Mouse (Mus musculus) stomach, embryonic 16.5 days (tissue): Measurements from ENCODE around the gene Gm17949. TPM values are rescaled to one million over a fixed set of nuclear protein-coding genes. Genes with fewer than 3 reads are reported as not detected.

Source experiments
- ATAC-seq: fragments of 200-750 bp; cut with Nextera tagmentation; 2 replicates; pipeline ENCODE4 v1.8.0; 2017; ENCODE audit warnings: moderate number of reproducible peaks, moderate TSS enrichment; ENCODE audit not compliant: insufficient read depth, low FRiP score
- H3K27ac ChIP-seq: fragments of 300-500 bp; sonication (generic); 2 replicates; pipeline ENCODE4 v1.5.1; 2014; ENCODE audit warnings: low read length
- H3K27me3 ChIP-seq: fragments of 300-500 bp; sonication (generic); 2 replicates; pipeline ENCODE4 v1.6.1; 2014; ENCODE audit warnings: low read length, control low read depth, mixed read lengths; ENCODE audit not compliant: control insufficient read depth, insufficient read depth
- H3K36me3 ChIP-seq: fragments of 300-500 bp; sonication (generic); 2 replicates; pipeline ENCODE4 v1.6.1; 2014; ENCODE audit warnings: low read length; ENCODE audit not compliant: control insufficient read depth, insufficient read depth
- H3K4me1 ChIP-seq: fragments of 300-500 bp; sonication (generic); 2 replicates; pipeline ENCODE4 v1.6.1; 2014; ENCODE audit warnings: low read length, control low read depth, mixed read lengths; ENCODE audit not compliant: control insufficient read depth, insufficient read depth
- H3K4me2 ChIP-seq: fragments of 300-500 bp; sonication (generic); 2 replicates; pipeline ENCODE4 v1.6.1; 2014; ENCODE audit warnings: low read depth, low read length, mixed read lengths
- H3K4me3 ChIP-seq: fragments of 300-500 bp; sonication (generic); replicated peaks from 2 replicates; pipeline ENCODE4 v1.5.1; 2014; ENCODE audit warnings: mild to moderate bottlenecking, low read length
- H3K9ac ChIP-seq: fragments of 300-500 bp; sonication (generic); 2 replicates; pipeline ENCODE4 v1.6.1; 2014; ENCODE audit warnings: low read length
- H3K9me3 ChIP-seq: fragments of 300-500 bp; sonication (generic); replicated peaks from 2 replicates; pipeline ENCODE4 v1.6.1; 2016; ENCODE audit warnings: low read length, control low read depth; ENCODE audit not compliant: control insufficient read depth
- WGBS: fragments of 180-500 bp; shearing (Covaris S2); extraction: QIAGEN DNeasy Blood & Tissue Kit; methylation state at CpG from one replicate; pipeline ENCODE4 v1.1.7; 2014; 5-methylcytosine and 5-hydroxymethylcytosine counted together
- polyA plus RNA-seq: library from polyadenylated mRNA; unstranded; fragments of >200 nt; fragmentation: Nextera tagmentation; extraction: Ambion mirVana; gene quantifications from 2 replicates; pipeline ENCODE4 v1.2.1, GENCODE M21; 2015

Gm17949 gene
- polyA plus RNA-seq, 1 experiment from 2014 or later, result 0.67 TPM

DNA sequence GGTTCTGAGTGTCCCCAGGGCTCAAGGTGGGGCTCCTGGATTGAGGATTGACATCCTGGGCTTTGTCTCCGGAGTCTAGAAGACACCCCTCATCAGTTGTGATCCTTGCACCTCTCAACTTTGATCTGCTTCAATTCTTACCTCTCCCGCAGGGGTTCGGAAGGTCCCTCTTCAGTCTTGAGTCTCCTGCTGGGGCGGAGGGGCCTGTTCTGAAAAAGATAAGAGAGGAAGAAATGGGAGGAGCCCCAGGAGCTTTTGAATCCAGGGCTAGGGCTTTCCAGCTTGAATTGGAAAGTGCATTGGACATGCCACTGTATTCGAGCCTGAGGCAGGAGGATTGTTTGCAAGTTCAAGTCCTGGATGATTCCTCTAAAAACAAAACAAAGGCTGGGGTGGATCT, 55.6 kb downstream of the Gm17949 start:
- peaks cover 14% of the 10 kb centered on the region for H3K27me3 ChIP-seq
- WGBS, result 54% methylated on average over 5 of the region's 5 CpGs
- ATAC-seq, result no peak
- no peak overlapping the region for H3K9ac ChIP-seq
- H3K27ac ChIP-seq, result no peak overlapping the region
- no peak overlapping the region for H3K4me3 ChIP-seq
- H3K36me3 ChIP-seq, result no peaks in the 10 kb centered on the region
- no peaks in the 10 kb centered on the region for H3K4me1 ChIP-seq
- H3K9me3 ChIP-seq, result no peaks in the 10 kb centered on the region
- no peak overlapping the region for H3K4me2 ChIP-seq

DNA sequence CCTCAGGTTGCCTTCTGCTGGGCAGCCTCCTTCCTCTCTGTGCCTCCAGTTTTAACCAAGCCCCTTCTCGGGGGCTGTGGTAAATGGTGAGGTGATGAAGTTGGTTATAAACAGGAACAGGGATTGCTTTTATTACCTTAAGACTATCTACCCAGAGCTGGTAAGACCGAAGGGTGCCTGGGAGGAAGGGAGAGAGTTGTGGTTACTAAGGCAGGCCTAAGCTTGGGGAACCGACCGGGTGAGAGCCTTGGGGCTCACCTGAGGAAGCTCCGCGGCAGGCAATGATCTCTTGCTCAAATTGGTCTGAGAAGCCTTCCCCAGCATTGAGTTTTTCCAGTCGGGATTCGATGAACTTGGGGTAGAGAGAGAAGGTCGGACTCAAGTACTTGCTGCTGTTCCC, 59.0 kb downstream of the Gm17949 start:
- Histone ChIP-seq H3K27me3 (no peaks in the 10 kb centered on the region), H3K9me3 (no peaks in the 10 kb centered on the region), H3K4me2 (peak overlapping the region; percentile 43), H3K9ac (peak overlapping the region; percentile 23), H3K36me3 (no peaks in the 10 kb centered on the region), H3K4me1 (no peaks in the 10 kb centered on the region), H3K4me3 (peak overlapping the region; percentile 24), H3K27ac (peak overlapping the region; percentile 66)
- no peak for ATAC-seq
- WGBS, result 11% methylated on average over 9 of the region's 9 CpGs

DNA sequence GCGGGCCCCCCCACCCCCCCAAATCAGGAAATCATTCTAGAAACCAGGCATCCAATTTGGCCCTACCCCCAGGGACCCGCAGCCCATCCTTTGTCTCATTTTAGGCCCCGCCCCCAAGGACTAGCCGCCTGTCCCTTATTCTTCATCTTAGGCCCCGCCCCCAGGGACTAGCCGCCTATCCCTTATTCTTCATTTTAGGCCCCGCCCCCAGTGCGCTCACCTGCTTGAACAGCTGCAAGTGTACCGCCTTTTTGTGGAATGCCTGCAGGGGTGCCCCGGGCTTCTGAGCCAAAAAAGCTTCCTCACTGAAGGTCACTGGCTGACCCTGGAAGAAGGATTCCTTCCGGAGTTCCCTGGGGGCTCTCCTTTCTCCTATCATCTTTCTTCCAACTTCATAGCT, 59.4 kb downstream of the Gm17949 start:
- no peaks in the 10 kb centered on the region for H3K4me1 ChIP-seq
- no peaks in the 10 kb centered on the region for H3K27me3 ChIP-seq
- H3K4me3 ChIP-seq, result peak overlapping the region; percentile 24
- peak overlapping the region; percentile 43 for H3K4me2 ChIP-seq
- H3K9ac ChIP-seq, result peak overlapping the region; percentile 23
- ATAC-seq, result peak; percentile 84
- 5% methylated on average over 11 of the region's 11 CpGs for WGBS
- no peak overlapping the region; the same call in 1 of the 2 replicates for H3K27ac ChIP-seq
- no peaks in the 10 kb centered on the region for H3K9me3 ChIP-seq
- H3K36me3 ChIP-seq, result no peaks in the 10 kb centered on the region

Other genes starting within 250 kb of the Gm17949 start
- 40.5 and 41.9 TPM in 2 replicates for gene Dus3l, start 246.7 kb upstream of the Gm17949 start, polyA plus RNA-seq
- gene Prr22, start 241.2 kb upstream of the Gm17949 start, polyA plus RNA-seq, result 1.0 and 1.1 TPM in 2 replicates
- gene Rfx2, start 180.5 kb upstream of the Gm17949 start, polyA plus RNA-seq, result 5.5 and 6.5 TPM in 2 replicates
- not detected in 2 replicates for gene Acsbg2, start 137.0 kb upstream of the Gm17949 start, polyA plus RNA-seq
- 0.45 and 0.60 TPM in 2 replicates for gene 1700061G19Rik, start 136.0 kb upstream of the Gm17949 start, polyA plus RNA-seq
- gene Mllt1, start 76.1 kb upstream of the Gm17949 start, polyA plus RNA-seq, result 22.4 and 25.5 TPM in 2 replicates
- gene Acer1, start 29.3 kb upstream of the Gm17949 start, polyA plus RNA-seq, result 0.46 and 1.0 TPM in 2 replicates
- 129 and 130 TPM in 2 replicates for gene Clpp, start 21.2 kb upstream of the Gm17949 start, polyA plus RNA-seq
- gene Alkbh7, start 14.1 kb upstream of the Gm17949 start, polyA plus RNA-seq, result 31.1 and 35.7 TPM in 2 replicates
- gene Pspn, start 11.5 kb upstream of the Gm17949 start, polyA plus RNA-seq, result 0.56 TPM in 1 of 2 replicates, not detected in the other
- gene Gtf2f1, start 181 bp upstream of the Gm17949 start, polyA plus RNA-seq, result 58.0 and 63.2 TPM in 2 replicates
- 18.6 and 20.1 TPM in 2 replicates for gene Khsrp, start 20.1 kb downstream of the Gm17949 start, polyA plus RNA-seq
- gene Slc25a41, start 30.2 kb downstream of the Gm17949 start, polyA plus RNA-seq, result not detected in 2 replicates
- 62.6 and 65.5 TPM in 2 replicates for gene Crb3, start 47.6 kb downstream of the Gm17949 start, polyA plus RNA-seq
- 6.5 and 7.4 TPM in 2 replicates for gene Slc25a23, start 48.4 kb downstream of the Gm17949 start, polyA plus RNA-seq
- gene Dennd1c, start 67.0 kb downstream of the Gm17949 start, polyA plus RNA-seq, result 6.3 and 6.6 TPM in 2 replicates
- gene Tubb4a, start 76.3 kb downstream of the Gm17949 start, polyA plus RNA-seq, result 20.5 and 21.9 TPM in 2 replicates
- 9.2 and 10.4 TPM in 2 replicates for gene Tnfsf9, start 93.9 kb downstream of the Gm17949 start, polyA plus RNA-seq
- gene Cd70, start 138.3 kb downstream of the Gm17949 start, polyA plus RNA-seq, result 0.17 TPM in 1 of 2 replicates, not detected in the other
- gene Tnfsf14, start 182.7 kb downstream of the Gm17949 start, polyA plus RNA-seq, result 0.31 and 0.53 TPM in 2 replicates
- gene C3, start 216.7 kb downstream of the Gm17949 start, polyA plus RNA-seq, result 17.0 and 19.5 TPM in 2 replicates
- gene Gpr108, start 237.0 kb downstream of the Gm17949 start, polyA plus RNA-seq, result 50.0 and 52.0 TPM in 2 replicates
- 45.4 and 46.9 TPM in 2 replicates for gene Trip10, start 238.0 kb downstream of the Gm17949 start, polyA plus RNA-seq